Mouse (Mus musculus) intestine, postnatal 0 days (tissue): Measurements from ENCODE around the gene Krtap1-3. TPM values are rescaled to one million over a fixed set of nuclear protein-coding genes. Genes with fewer than 3 reads are reported as not detected.
A peak's percentile ranks its signal among the peaks of the same experiment; 100 is the strongest.

Experiments used
- ATAC-seq: fragments of 200-750 bp; cut with Nextera tagmentation; 2 replicates; pipeline ENCODE4 v1.8.0; 2017; ENCODE audit warnings: mild to moderate bottlenecking, moderate TSS enrichment, moderate library complexity
- H3K27ac ChIP-seq: fragments of 300-500 bp; sonication (generic); 2 replicates; pipeline ENCODE4 v1.5.1; 2014; ENCODE audit warnings: mild to moderate bottlenecking, low read depth, low read length, moderate library complexity
- H3K27me3 ChIP-seq: fragments of 300-500 bp; sonication (generic); replicated peaks from 2 replicates; pipeline ENCODE4 v1.6.1; 2014; ENCODE audit warnings: low read length, mixed read lengths; ENCODE audit not compliant: control insufficient read depth, insufficient read depth
- H3K36me3 ChIP-seq: fragments of 300-500 bp; sonication (generic); 2 replicates; pipeline ENCODE4 v1.6.1; 2014; ENCODE audit warnings: mild to moderate bottlenecking, moderate library complexity; ENCODE audit not compliant: control insufficient read depth, insufficient read depth
- H3K4me1 ChIP-seq: fragments of 300-500 bp; sonication (generic); replicated peaks from 2 replicates; pipeline ENCODE4 v1.6.1; 2014; ENCODE audit warnings: antibody characterized with exemption, low read length, mixed read lengths; ENCODE audit not compliant: control insufficient read depth, insufficient read depth
- H3K4me2 ChIP-seq: fragments of 300-500 bp; sonication (generic); replicated peaks from 2 replicates; pipeline ENCODE4 v1.6.1; 2014; ENCODE audit warnings: low read depth, mild to moderate bottlenecking, moderate library complexity
- H3K4me3 ChIP-seq: fragments of 300-500 bp; sonication (generic); 2 replicates; pipeline ENCODE4 v1.5.1; 2014; ENCODE audit warnings: low read depth, low read length
- H3K9ac ChIP-seq: fragments of 300-500 bp; sonication (generic); 2 replicates; pipeline ENCODE4 v1.6.1; 2014; ENCODE audit warnings: mild to moderate bottlenecking, low read depth, low read length
- H3K9me3 ChIP-seq: fragments of 300-500 bp; sonication (generic); 2 replicates; pipeline ENCODE4 v1.6.1; 2016; ENCODE audit warnings: mixed run types; ENCODE audit not compliant: control insufficient read depth
- CTCF ChIP-seq: sonication (generic); IDR thresholded peaks from 2 replicates; pipeline ENCODE4 v1.5.1; 2016; ENCODE audit warnings: low read depth, mild to moderate bottlenecking, control low read depth, antibody characterized with exemption, moderate library complexity
- WGBS: fragments of 180-500 bp; shearing (Covaris S2); extraction: QIAGEN DNeasy Blood & Tissue Kit; methylation state at CpG from one replicate; pipeline ENCODE4 v1.1.7; 2014; 5-methylcytosine and 5-hydroxymethylcytosine counted together
- polyA plus RNA-seq: library from polyadenylated mRNA; unstranded; fragments of >200 nt; fragmentation: Nextera tagmentation; extraction: Ambion mirVana; gene quantifications from 2 replicates; pipeline ENCODE4 v1.2.1, GENCODE M21; 2015

The Krtap1-3 gene
- polyA plus RNA-seq, 1 experiment from 2014 or later, result not detected

DNA sequence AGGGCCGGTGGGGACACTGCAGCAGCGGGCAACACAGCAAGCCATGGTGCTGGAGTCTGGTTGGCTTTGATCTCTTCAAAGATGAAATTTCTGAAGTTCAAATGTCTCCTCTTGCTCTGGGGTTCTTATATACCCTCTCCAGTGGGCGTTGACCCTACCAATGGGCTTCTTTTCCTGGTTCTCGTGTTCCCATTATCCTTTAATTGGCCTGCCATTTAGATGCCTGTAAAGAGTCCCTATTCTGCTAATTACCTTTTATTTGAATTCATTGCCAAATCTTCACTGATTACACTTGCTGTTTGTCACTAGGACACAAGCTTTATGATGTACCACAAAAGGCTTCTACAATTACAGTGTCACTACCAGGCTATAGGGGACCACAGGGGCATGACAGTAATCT is 40.4 kb downstream of the Krtap1-3 start, which contains the start of gene Krtap3-3:
Gene Krtap3-3 (minus strand): TSS at position 101 of the 400 bp plus-strand sequence.
- Histone ChIP-seq H3K27ac (no peak within 1 kb of the TSS), H3K4me1 (no peaks in the 10 kb centered on the region), H3K9ac (no peak within 1 kb of the TSS), H3K36me3 (no peaks in the 10 kb centered on the region), H3K4me3 (no peak within 1 kb of the TSS), H3K9me3 (no peaks in the 10 kb centered on the region), H3K27me3 (no peaks in the 10 kb centered on the region), H3K4me2 (no peak within 1 kb of the TSS)
- ATAC-seq, result no peak
- 67% methylated on average over 4 of the region's 4 CpGs for WGBS
- TF ChIP-seq CTCF, result no peak

DNA sequence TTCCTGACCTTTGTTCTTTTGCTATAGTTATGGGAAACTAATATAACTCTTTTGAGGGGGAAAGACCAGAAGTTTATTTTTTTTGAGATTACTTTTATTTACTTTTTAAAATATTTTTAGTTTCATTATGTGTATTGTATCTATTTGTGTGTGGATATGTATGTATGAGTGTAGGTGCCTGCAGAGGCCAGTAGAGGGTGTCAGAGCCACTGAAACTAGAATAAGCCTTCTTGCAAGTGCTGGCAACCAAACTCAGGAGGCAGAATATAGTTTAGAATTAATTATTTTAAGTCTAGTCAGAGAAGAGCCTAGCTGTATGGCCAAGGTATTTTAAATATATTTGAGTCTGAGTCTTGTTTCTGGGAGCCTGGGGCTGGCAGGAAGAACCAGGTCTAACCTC is 43.2 kb downstream of the Krtap1-3 start:
- H3K27me3 ChIP-seq, result no peaks in the 10 kb centered on the region
- TF ChIP-seq CTCF, result peak; percentile 36; the same call in 1 of the 2 replicates
- H3K9ac ChIP-seq, result no peak overlapping the region
- H3K9me3 ChIP-seq, result no peaks in the 10 kb centered on the region
- no peaks in the 10 kb centered on the region for H3K4me1 ChIP-seq
- H3K4me3 ChIP-seq, result no peak overlapping the region
- no peak for ATAC-seq
- H3K27ac ChIP-seq, result no peak overlapping the region
- no peaks in the 10 kb centered on the region for H3K36me3 ChIP-seq
- no peak overlapping the region for H3K4me2 ChIP-seq

Other genes starting within 250 kb of the Krtap1-3 start
- not detected in 2 replicates for gene Krt27, start 240.2 kb downstream of the Krtap1-3 start, polyA plus RNA-seq
- not detected in 2 replicates for gene Krt28, start 216.4 kb downstream of the Krtap1-3 start, polyA plus RNA-seq
- 13.6 and 14.5 TPM in 2 replicates for gene Krt10, start 202.0 kb downstream of the Krtap1-3 start, polyA plus RNA-seq
- 0.07 and 0.10 TPM in 2 replicates for gene Krt12, start 169.1 kb downstream of the Krtap1-3 start, polyA plus RNA-seq
- gene Krt20, start 153.2 kb downstream of the Krtap1-3 start, polyA plus RNA-seq, result 166 and 189 TPM in 2 replicates
- 8.0 and 9.9 TPM in 2 replicates for gene Krt23, start 98.2 kb downstream of the Krtap1-3 start, polyA plus RNA-seq
- gene Krt39, start 70.0 kb downstream of the Krtap1-3 start, polyA plus RNA-seq, result not detected in 2 replicates
- not detected in 2 replicates for gene Krt40, start 48.2 kb downstream of the Krtap1-3 start, polyA plus RNA-seq
- gene Krtap3-3, start 40.5 kb downstream of the Krtap1-3 start, polyA plus RNA-seq, result not detected in 2 replicates
- gene Krtap3-2, start 34.5 kb downstream of the Krtap1-3 start, polyA plus RNA-seq, result not detected in 2 replicates
- not detected in 2 replicates for gene Gm11939, start 31.9 kb downstream of the Krtap1-3 start, polyA plus RNA-seq
- 3.4 and 4.2 TPM in 2 replicates for gene Krtap3-1, start 24.7 kb downstream of the Krtap1-3 start, polyA plus RNA-seq
- gene Krtap1-5, start 10.3 kb downstream of the Krtap1-3 start, polyA plus RNA-seq, result not detected in 2 replicates
- gene Krtap1-4, start 7.7 kb downstream of the Krtap1-3 start, polyA plus RNA-seq, result not detected in 2 replicates
- gene Krtap9-3, start 6.8 kb upstream of the Krtap1-3 start, polyA plus RNA-seq, result not detected in 2 replicates
- gene Gm11938, start 12.0 kb upstream of the Krtap1-3 start, polyA plus RNA-seq, result not detected in 2 replicates
- gene Gm11937, start 18.9 kb upstream of the Krtap1-3 start, polyA plus RNA-seq, result not detected in 2 replicates
- not detected in 2 replicates for gene Krtap2-4, start 23.5 kb upstream of the Krtap1-3 start, polyA plus RNA-seq
- not detected in 2 replicates for gene Gm11562, start 29.1 kb upstream of the Krtap1-3 start, polyA plus RNA-seq
- gene Krtap4-1, start 36.9 kb upstream of the Krtap1-3 start, polyA plus RNA-seq, result not detected in 2 replicates
- not detected in 2 replicates for gene Krtap4-2, start 43.7 kb upstream of the Krtap1-3 start, polyA plus RNA-seq
- gene Krtap4-7, start 52.8 kb upstream of the Krtap1-3 start, polyA plus RNA-seq, result not detected in 2 replicates
- not detected in 2 replicates for gene Gm11555, start 58.9 kb upstream of the Krtap1-3 start, polyA plus RNA-seq
- not detected in 2 replicates for gene Gm11563, start 67.6 kb upstream of the Krtap1-3 start, polyA plus RNA-seq
- not detected in 2 replicates for gene Krtap4-6, start 74.6 kb upstream of the Krtap1-3 start, polyA plus RNA-seq
- not detected in 2 replicates for gene Gm14190, start 99.4 kb upstream of the Krtap1-3 start, polyA plus RNA-seq
- gene Gm14180, start 143.0 kb upstream of the Krtap1-3 start, polyA plus RNA-seq, result not detected in 2 replicates
- gene Gm11595, start 181.6 kb upstream of the Krtap1-3 start, polyA plus RNA-seq, result not detected in 2 replicates
- not detected in 2 replicates for gene Krtap4-8, start 189.4 kb upstream of the Krtap1-3 start, polyA plus RNA-seq
- gene Krtap4-9, start 193.9 kb upstream of the Krtap1-3 start, polyA plus RNA-seq, result not detected in 2 replicates
- gene Gm11596, start 202.1 kb upstream of the Krtap1-3 start, polyA plus RNA-seq, result not detected in 2 replicates
- gene Gm11569, start 207.6 kb upstream of the Krtap1-3 start, polyA plus RNA-seq, result not detected in 2 replicates
- not detected in 2 replicates for gene Gm11554, start 213.1 kb upstream of the Krtap1-3 start, polyA plus RNA-seq
- not detected in 2 replicates for gene Krtap4-13, start 218.6 kb upstream of the Krtap1-3 start, polyA plus RNA-seq
- gene Gm11564, start 224.3 kb upstream of the Krtap1-3 start, polyA plus RNA-seq, result not detected in 2 replicates
- not detected in 2 replicates for gene 2300003K06Rik, start 246.7 kb upstream of the Krtap1-3 start, polyA plus RNA-seq